Mouse (Mus musculus) hindbrain, embryonic 11.5 days (tissue): ENCODE results near the gene Pick1. TPM values are rescaled to one million over a fixed set of nuclear protein-coding genes. Genes with fewer than 3 reads are reported as not detected.
A peak's percentile ranks its signal among the peaks of the same experiment; 100 is the strongest.

Experiments
- ATAC-seq: fragments of 200-750 bp; cut with Nextera tagmentation; 2 replicates; pipeline ENCODE4 v1.8.0; 2017; ENCODE audit warnings: mild to moderate bottlenecking, moderate TSS enrichment, moderate library complexity; ENCODE audit not compliant: low FRiP score
- DNase-seq: peaks from one replicate; pipeline ENCODE4 v3.0.0-alpha.2; 2015; ENCODE audit warnings: low spot score
- H3K27ac ChIP-seq: fragments of 300-500 bp; sonication (generic); 2 replicates; pipeline ENCODE4 v1.5.1; 2014; ENCODE audit warnings: mild to moderate bottlenecking, low read depth, low read length
- H3K27me3 ChIP-seq: fragments of 300-500 bp; sonication (generic); 2 replicates; pipeline ENCODE4 v1.6.1; 2014; ENCODE audit warnings: mild to moderate bottlenecking, low read length, moderate library complexity, mixed read lengths; ENCODE audit not compliant: control insufficient read depth, insufficient read depth
- H3K36me3 ChIP-seq: fragments of 300-500 bp; sonication (generic); 2 replicates; pipeline ENCODE4 v1.6.1; 2014; ENCODE audit warnings: mild to moderate bottlenecking, low read length, moderate library complexity, mixed read lengths; ENCODE audit not compliant: control insufficient read depth, insufficient read depth
- H3K4me1 ChIP-seq: fragments of 300-500 bp; sonication (generic); replicated peaks from 2 replicates; pipeline ENCODE4 v1.6.1; 2014; ENCODE audit warnings: low read length, mixed read lengths; ENCODE audit not compliant: control insufficient read depth, insufficient read depth
- H3K4me2 ChIP-seq: fragments of 300-500 bp; sonication (generic); replicated peaks from 2 replicates; pipeline ENCODE4 v1.6.1; 2014; ENCODE audit warnings: mild to moderate bottlenecking, low read depth, low read length
- H3K4me3 ChIP-seq: fragments of 300-500 bp; sonication (generic); 2 replicates; pipeline ENCODE4 v1.5.1; 2014; ENCODE audit warnings: low read depth, low read length
- H3K9ac ChIP-seq: fragments of 300-500 bp; sonication (generic); 2 replicates; pipeline ENCODE4 v1.6.1; 2014; ENCODE audit warnings: low read depth, low read length
- H3K9me3 ChIP-seq: fragments of 300-500 bp; sonication (generic); 2 replicates; pipeline ENCODE4 v1.6.1; 2016; ENCODE audit warnings: low read length; ENCODE audit not compliant: control insufficient read depth
- WGBS: fragments of 180-500 bp; shearing (Covaris S2); extraction: QIAGEN DNeasy Blood & Tissue Kit; methylation state at CpG from one replicate; pipeline ENCODE4 v1.1.7; 2014; 5-methylcytosine and 5-hydroxymethylcytosine counted together
- polyA plus RNA-seq: library from polyadenylated mRNA; unstranded; fragments of >200 nt; fragmentation: Nextera tagmentation; extraction: Ambion mirVana; gene quantifications from 2 replicates; pipeline ENCODE4 v1.2.1, GENCODE M21; 2014

Gene Pick1
- polyA plus RNA-seq, 1 experiment from 2014 or later = 28.0 TPM

DNA sequence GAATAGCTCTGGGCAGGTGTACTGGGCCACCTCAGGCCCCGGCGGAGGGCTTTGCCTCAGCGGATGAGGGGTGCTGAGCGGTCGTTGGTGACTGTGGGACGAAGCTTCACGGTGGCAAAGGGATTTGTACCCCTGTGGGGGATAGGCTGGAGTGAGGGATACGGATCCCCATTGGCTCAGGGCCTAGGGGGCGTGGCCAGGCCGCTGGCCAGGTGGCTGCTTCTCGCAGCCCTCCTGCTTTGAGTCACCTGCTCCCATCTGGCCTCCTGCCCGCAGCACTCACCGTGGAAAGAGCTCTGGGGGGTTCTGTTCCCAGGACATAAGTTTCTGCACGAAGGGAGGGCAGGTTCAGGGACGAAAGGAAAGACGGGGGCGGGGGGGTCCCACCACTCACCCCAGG lies 29.5 kb downstream of the Pick1 start:
- Histone ChIP-seq H3K9me3 (no peaks in the 10 kb centered on the region), H3K36me3 (no peaks in the 10 kb centered on the region), H3K27ac (no peak overlapping the region), H3K27me3 (peaks cover 43% of the 10 kb centered on the region), H3K4me1 (no peaks in the 10 kb centered on the region; the same call in none of the 2 replicates), H3K4me2 (no peak overlapping the region), H3K4me3 (no peak overlapping the region), H3K9ac (no peak overlapping the region)
- WGBS = 35% methylated on average over 17 of the region's 17 CpGs
- ATAC-seq (no peak), DNase-seq (no peak)

DNA sequence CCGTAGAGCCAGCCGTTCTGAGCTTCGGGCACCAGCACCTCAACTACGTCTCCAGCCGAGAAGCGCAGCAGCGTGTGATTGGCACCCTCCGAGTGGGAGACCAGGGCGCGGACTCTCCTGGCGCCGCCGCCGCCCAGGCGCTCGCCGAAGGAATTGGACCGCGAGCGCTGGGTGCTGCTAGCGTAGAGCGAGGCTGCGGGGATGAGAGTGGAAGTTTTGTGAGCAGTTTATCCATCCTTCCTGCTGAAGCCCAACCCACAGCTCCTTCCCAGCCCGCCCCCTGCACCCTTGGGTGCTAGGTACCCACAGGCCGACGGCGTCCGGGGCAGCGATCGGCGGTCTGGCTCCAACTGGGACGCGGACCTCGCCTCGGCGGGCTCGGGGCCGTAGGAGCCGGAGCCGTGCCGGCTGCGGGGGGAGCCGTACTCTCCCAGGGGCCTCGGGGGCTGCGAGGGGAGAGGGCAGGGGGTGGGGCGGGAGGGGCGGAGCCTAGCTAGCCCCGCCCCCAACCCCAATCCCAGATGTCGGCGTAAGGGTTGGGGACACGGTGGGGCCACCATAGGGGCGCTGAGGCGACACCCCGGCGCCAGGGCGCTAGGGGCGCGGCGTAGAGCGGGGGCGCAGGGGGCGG lies 32.2 kb downstream of the Pick1 start:
- no peak overlapping the region for H3K27ac ChIP-seq
- peak overlapping the region; percentile 99 for H3K4me2 ChIP-seq
- no peaks in the 10 kb centered on the region for H3K9me3 ChIP-seq
- no peaks in the 10 kb centered on the region for H3K36me3 ChIP-seq
- H3K4me1 ChIP-seq = no peaks in the 10 kb centered on the region; the same call in none of the 2 replicates
- peak overlapping the region; percentile 47; the same call in 1 of the 2 replicates for H3K9ac ChIP-seq
- H3K27me3 ChIP-seq = peaks cover 39% of the 10 kb centered on the region
- WGBS = 2% methylated on average over 35 of the region's 62 CpGs
- DNase-seq = peak; percentile 63
- peak overlapping the region; percentile 60 for H3K4me3 ChIP-seq
- peak; percentile 25 for ATAC-seq

GRCm38 (mm10) chr15:79261757-79262156 lies 32.8 kb downstream of the Pick1 start:
- DNase-seq (peak; percentile 41), ATAC-seq (peak; percentile 65)
- peaks cover 39% of the 10 kb centered on the region for H3K27me3 ChIP-seq
- peak overlapping the region; percentile 47; the same call in 1 of the 2 replicates for H3K9ac ChIP-seq
- H3K9me3 ChIP-seq = no peaks in the 10 kb centered on the region
- peak overlapping the region; percentile 99 for H3K4me2 ChIP-seq
- H3K36me3 ChIP-seq = no peaks in the 10 kb centered on the region
- H3K4me3 ChIP-seq = peak overlapping the region; percentile 60
- under 1% methylated on average over 28 of the region's 28 CpGs for WGBS
- no peaks in the 10 kb centered on the region; the same call in none of the 2 replicates for H3K4me1 ChIP-seq
- H3K27ac ChIP-seq = no peak overlapping the region

DNA sequence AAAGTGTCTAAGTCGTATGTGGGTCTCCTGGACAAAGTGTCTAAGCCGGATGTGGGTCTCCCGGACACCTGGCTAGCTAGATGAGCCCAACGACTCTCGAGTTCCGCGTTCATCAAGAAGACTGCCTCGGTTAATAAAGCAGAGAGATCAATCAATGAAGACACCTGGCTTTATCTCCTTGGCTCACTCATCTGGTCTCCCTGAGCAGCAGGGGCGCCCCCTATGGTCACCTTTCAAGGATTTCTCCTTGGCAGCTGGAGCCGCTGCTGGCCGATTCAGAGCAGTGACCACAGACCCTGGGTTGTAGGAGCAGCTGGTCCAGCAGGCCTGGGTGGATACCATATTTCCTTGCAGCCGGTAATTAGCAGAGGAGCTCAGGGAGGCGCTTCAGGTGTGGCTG lies 33.4 kb downstream of the Pick1 start:
- no peak overlapping the region for H3K27ac ChIP-seq
- no peaks in the 10 kb centered on the region for H3K36me3 ChIP-seq
- H3K9me3 ChIP-seq = no peaks in the 10 kb centered on the region
- ATAC-seq (no peak), DNase-seq (peak; percentile 72)
- peaks cover 41% of the 10 kb centered on the region for H3K27me3 ChIP-seq
- no peak overlapping the region for H3K9ac ChIP-seq
- H3K4me3 ChIP-seq = no peak overlapping the region; the same call in 1 of the 2 replicates
- no peaks in the 10 kb centered on the region; the same call in none of the 2 replicates for H3K4me1 ChIP-seq
- no peak overlapping the region; the same call in 1 of the 2 replicates for H3K4me2 ChIP-seq
- WGBS = 23% methylated on average over 13 of the region's 13 CpGs

- Histone ChIP-seq H3K27ac (no peak overlapping the region), H3K9ac (no peak overlapping the region), H3K4me3 (no peak overlapping the region), H3K27me3 (peaks cover 41% of the 10 kb centered on the region), H3K4me1 (no peaks in the 10 kb centered on the region; the same call in none of the 2 replicates), H3K9me3 (no peaks in the 10 kb centered on the region), H3K36me3 (no peaks in the 10 kb centered on the region), H3K4me2 (no peak overlapping the region)
- 94% methylated on average over 3 of the region's 3 CpGs for WGBS
- DNase-seq (no peak), ATAC-seq (no peak)
Measured at GRCm38 (mm10) chr15:79262786-79263309, 33.9 kb downstream of the Pick1 start.

- no peaks in the 10 kb centered on the region for H3K36me3 ChIP-seq
- no peak overlapping the region for H3K4me2 ChIP-seq
- peaks cover 41% of the 10 kb centered on the region for H3K27me3 ChIP-seq
- H3K27ac ChIP-seq = no peak overlapping the region
- WGBS = 87% methylated on average over 6 of the region's 6 CpGs
- DNase-seq (no peak), ATAC-seq (no peak)
- no peaks in the 10 kb centered on the region for H3K9me3 ChIP-seq
- H3K9ac ChIP-seq = no peak overlapping the region
- H3K4me1 ChIP-seq = no peaks in the 10 kb centered on the region; the same call in none of the 2 replicates
- no peak overlapping the region for H3K4me3 ChIP-seq
Measured at GRCm38 (mm10) chr15:79263726-79264125, 34.8 kb downstream of the Pick1 start.

- Histone ChIP-seq H3K4me2 (no peak overlapping the region), H3K36me3 (no peaks in the 10 kb centered on the region), H3K4me3 (no peak overlapping the region), H3K9ac (no peak overlapping the region), H3K27ac (no peak overlapping the region), H3K27me3 (peaks cover 27% of the 10 kb centered on the region), H3K4me1 (no peaks in the 10 kb centered on the region; the same call in none of the 2 replicates), H3K9me3 (no peaks in the 10 kb centered on the region)
- DNase-seq (no peak), ATAC-seq (no peak)
- 66% methylated on average over 4 of the region's 4 CpGs for WGBS
Measured at GRCm38 (mm10) chr15:79265384-79265783, 36.4 kb downstream of the Pick1 start.

- Histone ChIP-seq H3K4me3 (no peak overlapping the region), H3K9me3 (no peaks in the 10 kb centered on the region), H3K4me2 (no peak overlapping the region), H3K27me3 (peaks cover 2% of the 10 kb centered on the region; the same call in 1 of the 2 replicates), H3K4me1 (no peaks in the 10 kb centered on the region), H3K36me3 (no peaks in the 10 kb centered on the region), H3K27ac (no peak overlapping the region), H3K9ac (no peak overlapping the region)
- WGBS = 10% methylated on average over 1 of the region's 1 CpGs
- no peak for DNase-seq
- no peak for ATAC-seq
Measured at GRCm38 (mm10) chr15:79268521-79268920, 39.5 kb downstream of the Pick1 start.
